ENCODE assay signal across 10 mouse cellular contexts in genomic region chr13:83712778-83713380, GRCm38 (mm10).
DNase-seq lines count a peak whose midpoint lies in the region; ATAC-seq lines count a peak whose summit lies in the region.
"Had no signal": no experiment of that assay in that cellular context is flagged by ENCODE, and none has a peak within 500 bp of the region (broad histone marks: within the 10 kb centered on the region; RNA-seq: fewer than 3 reads in every experiment).

No protein-coding gene starts in this region.

- peaks cover 6% of the 10 kb centered on the region for H3K4me1 ChIP-seq in forebrain, embryonic 16.5 days (replicated peaks; ENCODE audit: control insufficient read depth, insufficient read depth, low read length)
- H3K4me1 ChIP-seq in midbrain, embryonic 13.5 days (replicated peaks): peaks cover 28% of the 10 kb centered on the region

- H3K27ac ChIP-seq in forebrain, embryonic 16.5 days (ENCODE audit: low read length): peak overlapping the region; percentile 92
- no peak overlapping the region for H3K27ac ChIP-seq in midbrain, embryonic 13.5 days
- H3K27ac ChIP-seq: limb, embryonic 13.5 days had no signal

- WGBS in forebrain, embryonic 16.5 days: 21% methylated on average over 5 of the region's 5 CpGs
- 25% methylated on average over 5 of the region's 5 CpGs for WGBS in midbrain, embryonic 13.5 days

- no peaks in the 10 kb centered on the region for H3K36me3 ChIP-seq in forebrain, embryonic 16.5 days (ENCODE audit: control insufficient read depth, insufficient read depth)
- H3K36me3 ChIP-seq in midbrain, embryonic 13.5 days: no peaks in the 10 kb centered on the region
- H3K36me3 ChIP-seq: limb, embryonic 13.5 days had no signal

- no peaks in the 10 kb centered on the region for H3K27me3 ChIP-seq in forebrain, embryonic 16.5 days (replicated peaks; ENCODE audit: control insufficient read depth, insufficient read depth, low read length)
- peaks cover 36% of the 10 kb centered on the region for H3K27me3 ChIP-seq in midbrain, embryonic 13.5 days

- no peak for ATAC-seq in forebrain, embryonic 16.5 days
- ATAC-seq in midbrain, embryonic 13.5 days: no peak
- no peak for ATAC-seq in CD4-positive, CD25-positive, alpha-beta regulatory T cell, adult 4 months

- H3K4me3 ChIP-seq in forebrain, embryonic 16.5 days (replicated peaks; ENCODE audit: low read length): peak overlapping the region; percentile 17; the same call in 1 of the 2 replicates
- H3K4me3 ChIP-seq in midbrain, embryonic 13.5 days (replicated peaks): no peak overlapping the region
- H3K4me3 ChIP-seq: limb, embryonic 13.5 days; myocyte had no signal

- peak; percentile 27 for DNase-seq in Muller cell, postnatal 12 days (ENCODE audit: inconsistent ontology term)
- peak; percentile 36 for DNase-seq in cerebellum, adult 9-11 months
- DNase-seq in adrenal gland, adult 8-10 months: no peak
- DNase-seq in kidney, postnatal 36 days: no peak
- DNase-seq in spleen, postnatal 4 days (ENCODE audit: low spot score in 2 of 2): no peak

- peak overlapping the region; percentile 54 for H3K9ac ChIP-seq in forebrain, embryonic 16.5 days (replicated peaks; ENCODE audit: low read depth, low read length)
- no peak overlapping the region for H3K9ac ChIP-seq in midbrain, embryonic 13.5 days (replicated peaks)
- H3K9ac ChIP-seq: limb, embryonic 13.5 days had no signal

- H3K4me2 ChIP-seq in forebrain, embryonic 16.5 days (ENCODE audit: low read length): peak overlapping the region; percentile 86
- H3K4me2 ChIP-seq in midbrain, embryonic 13.5 days (replicated peaks): peak overlapping the region; percentile 74
- H3K4me2 ChIP-seq: limb, embryonic 13.5 days had no signal

- no peaks in the 10 kb centered on the region for H3K9me3 ChIP-seq in forebrain, embryonic 16.5 days (ENCODE audit: control insufficient read depth, low read length)
- H3K9me3 ChIP-seq in midbrain, embryonic 13.5 days: no peaks in the 10 kb centered on the region
- H3K9me3 ChIP-seq: limb, embryonic 13.5 days had no signal

Comparison
In these comparisons a context has a peak if more than half of its experiments do, and no peak if none do; other contexts are left out.
1. DNase-seq: peak in Muller cell, postnatal 12 days (single experiment) and cerebellum, adult 9-11 months (single experiment); none in adrenal gland, adult 8-10 months (single experiment), kidney, postnatal 36 days (0 of 2) and spleen, postnatal 4 days (0 of 2).